Mouse (Mus musculus) thymus, adult 2 months (tissue): Measurements from ENCODE around the gene Syt15.

ENCODE experiments used
- CTCF ChIP-seq: fragments of 200-500 bp; IDR thresholded peaks from 2 replicates; pipeline ENCODE4 v1.5.1; 2012; ENCODE audit warnings: mild to moderate bottlenecking, control low read depth, low read length, moderate library complexity, borderline replicate concordance; ENCODE audit not compliant: control insufficient read depth, poor library complexity, insufficient read depth; ENCODE audit errors: extremely low read depth
- POLR2A ChIP-seq: fragments of 200-500 bp; IDR thresholded peaks from 2 replicates; pipeline ENCODE4 v1.6.1; 2012; ENCODE audit warnings: mild to moderate bottlenecking, low read length, control low read depth, moderate library complexity; ENCODE audit not compliant: control insufficient read depth, poor library complexity, insufficient read depth; ENCODE audit errors: extremely low read depth

GRCm38 (mm10) chr14:34221416-34222077 is 2.2 kb downstream of the Syt15 start:
- TF ChIP-seq CTCF (no peak), POLR2A (no peak)
